Mouse (Mus musculus): ENCODE data around the gene Mpeg1.

DNA sequence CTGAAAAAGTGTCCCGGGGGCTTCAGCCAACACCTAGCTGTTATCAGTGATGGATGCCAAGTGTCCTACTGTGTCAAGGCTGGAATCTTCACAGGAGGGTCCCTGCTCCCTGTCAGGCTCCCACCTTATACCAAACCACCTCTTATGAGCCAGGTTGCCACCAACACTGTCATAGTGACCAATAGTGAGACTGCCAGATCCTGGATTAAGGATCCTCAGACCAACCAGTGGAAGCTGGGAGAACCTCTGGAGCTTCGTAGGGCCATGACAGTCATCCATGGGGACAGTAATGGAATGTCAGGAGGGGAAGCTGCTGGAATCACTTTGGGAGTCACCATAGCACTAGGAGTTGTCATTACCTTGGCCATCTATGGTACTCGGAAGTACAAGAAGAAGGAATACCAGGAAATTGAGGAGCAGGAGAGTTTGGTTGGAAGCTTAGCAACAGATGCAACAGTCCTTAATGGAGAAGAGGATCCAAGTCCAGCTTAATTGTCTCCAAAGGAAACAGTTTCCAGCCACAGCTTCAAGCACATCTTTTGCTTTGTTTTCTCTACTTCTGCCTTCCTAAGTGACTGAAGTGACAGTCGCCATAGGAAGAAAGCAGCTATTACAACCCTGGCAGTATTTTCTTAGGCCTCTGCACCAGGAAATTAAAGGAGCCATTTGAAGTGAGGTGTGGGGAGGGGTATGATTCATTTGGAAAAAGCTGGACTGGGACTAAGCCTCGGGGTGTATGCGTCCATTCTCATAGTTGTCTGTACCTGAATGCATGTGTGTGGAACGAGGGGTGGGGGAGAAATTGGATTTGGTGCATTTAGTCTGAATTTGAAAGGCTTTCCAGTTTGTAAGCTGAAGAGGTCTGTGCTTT lies 2.5 kb downstream of the Mpeg1 start:
- no peak for TF ChIP-seq POLR2A (IDR thresholded peaks at IDR 0.05; ENCODE audit: control insufficient read depth, extremely low read depth, insufficient read depth, low read length, poor library complexity)
- no peak for TF ChIP-seq CTCF (IDR thresholded peaks at IDR 0.05; ENCODE audit: borderline replicate concordance, control insufficient read depth, extremely low read depth, insufficient read depth, low read length, poor library complexity)
